Mouse (Mus musculus) ES-Bruce4 (cell line): Measurements from ENCODE around the gene Tor2a. TPM values are rescaled to one million over a fixed set of nuclear protein-coding genes. Genes with fewer than 3 reads are reported as not detected.

ENCODE experiments used
- H3K27ac ChIP-seq: 2 replicates; pipeline ENCODE4 v1.5.1; 2012; ENCODE audit warnings: low read length, inconsistent platforms; ENCODE audit not compliant: insufficient read depth
- H3K27me3 ChIP-seq: 2 replicates; pipeline ENCODE4 v1.6.1; 2012; ENCODE audit warnings: mild to moderate bottlenecking, low read length, inconsistent platforms; ENCODE audit not compliant: control insufficient read depth, poor library complexity, insufficient read depth, severe bottlenecking
- H3K36me3 ChIP-seq: 2 replicates; pipeline ENCODE4 v1.6.1; 2012; ENCODE audit warnings: inconsistent platforms, mild to moderate bottlenecking, low read length, moderate library complexity; ENCODE audit not compliant: control insufficient read depth, poor library complexity, insufficient read depth, severe bottlenecking
- H3K4me1 ChIP-seq: one replicate; pipeline ENCODE4 v1.8.1; 2011; ENCODE audit warnings: low read length; ENCODE audit not compliant: control insufficient read depth, insufficient read depth
- H3K4me3 ChIP-seq: 2 replicates; pipeline ENCODE4 v1.5.1; 2011; ENCODE audit warnings: low read depth, mild to moderate bottlenecking, low read length
- H3K9ac ChIP-seq: 2 replicates; pipeline ENCODE4 v1.6.1; 2012; ENCODE audit warnings: low read depth, mild to moderate bottlenecking, inconsistent platforms; ENCODE audit not compliant: poor library complexity, severe bottlenecking
- H3K9me3 ChIP-seq: replicated peaks from 2 replicates; pipeline ENCODE4 v1.6.1; 2012; ENCODE audit warnings: mild to moderate bottlenecking, low read length, inconsistent platforms; ENCODE audit not compliant: control insufficient read depth, poor library complexity, insufficient read depth, severe bottlenecking
- CTCF ChIP-seq: IDR thresholded peaks from one replicate; pipeline ENCODE4 v1.8.1; 2011; ENCODE audit warnings: low read depth, low read length
- EP300 ChIP-seq: IDR thresholded peaks from 2 replicates; pipeline ENCODE4 v1.6.1; 2011; ENCODE audit warnings: low read depth, low read length; ENCODE audit not compliant: insufficient read depth
- POLR2A ChIP-seq: IDR thresholded peaks from one replicate; pipeline ENCODE4 v1.8.1; 2011; ENCODE audit warnings: low read length; ENCODE audit not compliant: insufficient read depth
- polyA plus RNA-seq: library from polyadenylated mRNA; stranded (reverse); fragments of >200 nt; gene quantifications from 2 replicates; pipeline ENCODE4 v1.2.4, GENCODE M21; 2011; ENCODE audit warnings: low read depth; ENCODE audit not compliant: missing spikeins, insufficient read depth, insufficient read length

Gene Tor2a
- polyA plus RNA-seq, 1 experiment = 77.0 TPM

DNA sequence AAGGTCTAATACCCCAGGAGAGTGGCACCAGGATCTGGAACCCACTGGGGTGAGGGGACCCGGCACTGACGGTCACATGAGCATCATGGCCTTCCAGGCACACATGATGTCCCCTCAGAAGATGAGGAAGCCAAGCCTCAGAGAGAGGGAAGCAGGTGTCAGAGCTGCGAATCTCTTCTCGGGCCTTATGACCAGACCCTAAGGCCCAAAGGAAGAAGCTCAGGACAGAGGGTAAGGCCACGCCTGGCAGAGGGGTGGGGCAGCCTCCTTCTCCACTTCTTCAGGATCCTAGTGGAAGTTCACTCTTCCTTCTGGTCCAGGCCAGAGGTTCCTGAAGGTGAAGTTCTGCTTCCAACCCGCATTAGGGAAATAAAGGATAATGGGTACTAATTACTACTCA lies 24.3 kb upstream of the Tor2a start:
- TF ChIP-seq EP300 (no peak), CTCF (no peak), POLR2A (no peak)
- H3K27ac ChIP-seq = no peak overlapping the region
- H3K9ac ChIP-seq = no peak overlapping the region
- no peak overlapping the region for H3K4me3 ChIP-seq
- H3K4me1 ChIP-seq = peaks cover 2% of the 10 kb centered on the region
- no peaks in the 10 kb centered on the region for H3K9me3 ChIP-seq
- H3K27me3 ChIP-seq = no peaks in the 10 kb centered on the region
- H3K36me3 ChIP-seq = no peaks in the 10 kb centered on the region

DNA sequence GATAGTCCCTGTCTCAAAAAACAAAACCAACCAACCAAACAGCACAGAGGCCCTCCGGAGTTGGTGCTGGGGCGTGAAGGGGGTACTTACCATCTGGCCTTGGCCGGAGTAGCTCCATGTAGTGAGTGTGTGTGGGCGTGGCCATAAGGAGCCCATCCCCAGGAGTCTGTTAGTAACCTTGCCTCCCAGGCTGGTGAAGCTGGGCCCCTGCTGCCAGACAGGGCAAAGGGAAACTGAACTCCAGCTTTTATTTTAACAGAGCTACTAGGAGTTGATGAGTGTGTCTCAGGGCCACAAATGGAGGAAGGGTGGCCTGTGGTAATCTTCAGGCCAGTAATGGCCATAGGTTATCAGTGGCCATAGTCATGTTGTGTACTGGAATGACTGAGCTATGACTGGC lies 22.6 kb upstream of the Tor2a start:
- Histone ChIP-seq H3K9ac (no peak overlapping the region), H3K4me1 (no peaks in the 10 kb centered on the region), H3K4me3 (no peak overlapping the region), H3K36me3 (no peaks in the 10 kb centered on the region), H3K27ac (no peak overlapping the region), H3K27me3 (no peaks in the 10 kb centered on the region), H3K9me3 (no peaks in the 10 kb centered on the region)
- TF ChIP-seq CTCF (no peak), POLR2A (no peak), EP300 (no peak)

DNA sequence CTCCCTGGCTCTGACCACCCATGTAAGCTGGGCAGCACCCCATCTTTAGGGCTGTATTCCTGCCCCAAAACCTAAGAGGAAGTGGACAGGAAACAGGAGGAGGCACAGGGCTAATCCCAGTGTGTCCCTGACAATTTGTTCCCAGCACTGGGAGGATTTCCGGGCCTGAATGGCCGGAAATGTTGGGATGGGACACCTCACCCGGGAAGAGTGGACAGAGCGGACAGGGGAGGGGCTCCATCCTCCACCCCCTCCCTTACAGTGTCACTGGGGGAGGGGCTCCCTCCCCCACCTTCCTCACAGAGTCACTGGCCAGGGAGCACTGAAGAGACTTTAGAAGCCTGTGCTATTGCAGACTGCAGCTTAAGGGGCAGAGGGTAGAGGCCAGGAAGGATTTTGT lies 22.1 kb upstream of the Tor2a start:
- H3K9me3 ChIP-seq = no peaks in the 10 kb centered on the region
- no peaks in the 10 kb centered on the region for H3K36me3 ChIP-seq
- TF ChIP-seq EP300 = no peak
- no peak for TF ChIP-seq CTCF
- no peak for TF ChIP-seq POLR2A
- H3K4me3 ChIP-seq = no peak overlapping the region
- H3K9ac ChIP-seq = no peak overlapping the region
- no peaks in the 10 kb centered on the region for H3K4me1 ChIP-seq
- H3K27ac ChIP-seq = no peak overlapping the region
- no peaks in the 10 kb centered on the region for H3K27me3 ChIP-seq

DNA sequence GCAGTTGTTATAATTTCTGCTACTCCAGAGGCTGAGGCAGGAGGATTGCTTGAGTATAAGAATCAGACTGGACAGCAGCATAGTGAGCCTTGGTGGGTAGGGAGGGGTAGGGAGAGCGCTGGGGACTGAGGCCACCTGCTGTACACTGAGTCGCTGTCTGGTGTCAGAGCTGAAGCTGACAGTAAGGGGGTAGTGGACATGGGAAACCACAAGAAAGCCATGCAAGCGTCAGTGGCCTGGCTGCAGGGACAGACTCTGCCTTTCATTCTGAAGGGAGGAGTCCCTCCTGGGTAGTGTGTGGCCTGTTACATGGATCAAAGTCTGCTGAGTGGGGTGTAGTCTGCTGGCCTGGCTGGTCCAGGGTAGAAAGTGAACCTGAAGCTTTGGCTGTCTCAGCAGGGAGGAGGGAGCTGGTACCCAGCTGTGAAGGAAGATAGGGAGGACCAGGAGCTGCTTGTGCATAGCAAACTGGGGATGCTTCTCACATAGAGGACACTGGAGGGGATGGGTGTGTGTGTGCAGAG lies 20.7 kb upstream of the Tor2a start:
- H3K9me3 ChIP-seq = no peaks in the 10 kb centered on the region

DNA sequence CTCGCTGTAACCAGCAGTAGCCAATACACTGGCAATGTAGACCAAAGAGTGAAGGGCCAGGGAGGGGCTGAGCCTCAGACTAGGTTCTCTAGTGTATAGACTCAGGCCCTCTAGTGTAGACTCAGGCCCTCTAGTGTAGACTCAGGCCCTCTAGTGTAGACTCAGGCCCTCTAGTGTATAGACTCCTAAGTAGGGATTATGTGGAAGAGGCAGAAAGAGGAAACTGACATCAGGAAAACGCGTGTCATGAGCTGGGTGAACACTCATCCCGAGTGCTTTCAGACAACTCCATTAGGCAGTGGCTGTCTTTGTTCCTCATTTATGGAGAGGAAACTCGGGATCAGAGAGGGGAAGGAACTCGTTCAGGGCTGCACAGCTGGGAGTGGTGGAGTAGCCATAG lies 20.0 kb upstream of the Tor2a start:
- no peak overlapping the region for H3K27ac ChIP-seq
- no peaks in the 10 kb centered on the region for H3K27me3 ChIP-seq
- no peaks in the 10 kb centered on the region for H3K9me3 ChIP-seq
- no peak overlapping the region for H3K4me3 ChIP-seq
- H3K4me1 ChIP-seq = no peaks in the 10 kb centered on the region
- H3K9ac ChIP-seq = no peak overlapping the region
- no peak for TF ChIP-seq EP300
- no peak for TF ChIP-seq POLR2A
- no peak for TF ChIP-seq CTCF
- no peaks in the 10 kb centered on the region for H3K36me3 ChIP-seq

More for the DNA sequence above, 20.7 kb upstream of the Tor2a start:
- Histone ChIP-seq H3K9ac (no peak overlapping the region), H3K4me1 (no peaks in the 10 kb centered on the region), H3K27ac (no peak overlapping the region), H3K36me3 (no peaks in the 10 kb centered on the region), H3K4me3 (no peak overlapping the region), H3K27me3 (no peaks in the 10 kb centered on the region)
- TF ChIP-seq POLR2A (no peak), CTCF (no peak), EP300 (no peak)

DNA sequence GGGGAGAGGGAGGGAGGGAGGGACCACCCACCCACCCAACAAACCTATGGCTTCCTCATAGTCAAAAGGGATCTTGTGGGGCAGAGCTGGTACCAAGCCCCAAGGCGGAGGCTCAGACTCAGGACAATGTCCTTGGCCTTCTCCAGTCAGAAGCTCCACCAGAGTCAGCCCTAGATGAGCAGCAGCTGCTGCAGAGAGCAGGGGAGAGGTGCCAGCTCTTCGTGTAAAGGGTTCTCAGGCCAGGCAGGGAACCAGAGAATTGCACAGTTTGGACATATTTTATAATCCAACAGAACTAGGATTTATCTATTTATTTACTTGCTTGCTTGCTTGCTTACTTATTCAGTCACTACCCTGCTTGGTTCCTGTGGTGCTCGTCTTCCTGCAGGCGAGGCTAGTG lies 17.7 kb upstream of the Tor2a start:
- Histone ChIP-seq H3K4me1 (no peaks in the 10 kb centered on the region), H3K9me3 (no peaks in the 10 kb centered on the region), H3K4me3 (no peak overlapping the region), H3K27ac (no peak overlapping the region), H3K36me3 (no peaks in the 10 kb centered on the region), H3K9ac (no peak overlapping the region), H3K27me3 (no peaks in the 10 kb centered on the region)
- no peak for TF ChIP-seq POLR2A
- TF ChIP-seq CTCF = no peak
- no peak for TF ChIP-seq EP300
